Mouse (Mus musculus) fibroblast of lung, adult 2 months (primary cell): ENCODE measurements around the gene Etv5.
A peak's percentile ranks its signal among the peaks of the same experiment; 100 is the strongest.

Source experiments
- DNase-seq: peaks from one replicate; pipeline ENCODE4 v3.0.0-alpha.2; 2011; ENCODE audit warnings: low read depth

The Etv5 gene

GRCm38 (mm10) chr16:22348014-22348413 is 91.5 kb downstream of the Etv5 start:
- no peak for DNase-seq

DNA sequence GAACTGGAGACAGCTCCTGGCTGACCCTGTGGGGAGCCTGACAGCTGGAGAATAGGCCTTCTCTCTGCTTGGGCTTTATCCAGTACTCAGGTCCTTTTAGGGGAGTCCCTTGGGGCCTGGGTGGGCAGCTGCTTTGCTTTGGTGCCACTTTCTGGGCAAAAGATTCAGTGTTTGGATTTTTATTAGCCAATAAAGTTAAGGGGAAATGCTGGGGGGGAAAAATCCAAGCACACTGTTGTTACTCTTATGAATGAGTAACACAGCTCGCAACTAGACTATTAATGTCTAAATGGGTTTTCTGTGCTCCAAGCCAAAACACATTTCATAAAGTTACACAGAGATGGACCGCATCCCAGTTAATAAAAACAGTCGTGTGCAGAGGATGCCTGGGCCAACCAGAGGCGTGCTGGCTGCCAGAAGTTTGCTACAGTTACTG is 98.3 kb downstream of the Etv5 start:
- DNase-seq: peak; percentile 82

DNA sequence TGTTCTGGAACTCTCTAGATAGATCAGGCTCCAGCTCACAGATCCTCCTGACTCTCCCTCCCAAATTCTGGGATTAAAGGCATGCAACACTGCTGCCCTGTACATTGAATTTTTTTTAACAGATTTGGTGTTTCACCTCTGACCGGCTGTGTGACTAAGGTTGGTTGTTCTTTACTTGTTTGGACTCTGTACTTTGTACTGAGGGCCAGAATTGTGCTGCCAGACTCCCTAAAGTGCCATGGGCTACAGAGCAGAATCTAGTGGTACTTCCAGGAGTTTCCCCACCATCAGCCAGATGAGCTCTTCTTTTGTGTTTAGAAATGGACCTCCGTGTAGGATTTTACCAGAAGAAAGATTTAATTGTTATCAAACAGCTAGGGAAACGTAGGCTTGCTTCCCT is 103.7 kb downstream of the Etv5 start:
- DNase-seq: no peak
